Mouse (Mus musculus) lung, postnatal 10 days (tissue): Measurements from ENCODE around the gene Pdlim3.

Source experiments
- DNase-seq: peaks from one replicate; pipeline ENCODE4 v3.0.0; 2021

Gene Pdlim3

DNA sequence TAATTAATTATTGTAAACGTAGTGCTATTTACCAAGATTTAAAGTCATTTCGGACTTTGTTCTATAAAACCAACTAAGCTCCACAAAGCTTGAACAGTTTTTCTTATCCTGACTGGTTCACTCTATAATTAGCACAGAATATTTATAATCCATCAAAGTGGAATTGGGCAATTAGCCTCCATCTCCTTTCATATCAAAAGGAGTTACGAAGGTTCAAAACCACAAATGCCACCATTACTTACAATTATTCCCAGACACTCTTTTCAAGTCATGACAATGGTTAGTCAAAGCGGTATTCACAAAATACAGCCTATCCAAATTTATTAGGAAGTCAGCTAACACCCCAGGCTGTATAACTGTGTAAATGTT, 21.0 kb downstream of the Pdlim3 start:
- DNase-seq = no peak

DNA sequence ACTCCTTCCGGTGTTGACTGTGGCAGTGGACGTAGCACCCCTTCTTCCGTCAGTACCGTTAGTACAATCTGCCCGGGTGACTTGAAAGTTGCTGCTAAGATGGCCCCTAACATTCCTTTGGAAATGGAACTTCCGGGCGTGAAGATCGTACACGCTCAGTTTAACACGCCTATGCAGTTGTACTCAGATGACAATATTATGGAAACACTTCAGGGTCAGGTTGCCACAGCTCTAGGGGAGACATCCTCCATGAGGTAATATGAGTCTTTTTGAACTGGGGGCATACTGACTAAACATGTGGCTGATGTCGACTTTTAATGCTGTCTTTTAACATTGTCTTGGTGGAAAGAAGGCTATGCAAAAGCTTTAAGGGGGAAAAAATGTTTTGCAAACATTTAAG, 28.4 kb downstream of the Pdlim3 start:
- DNase-seq = no peak

DNA sequence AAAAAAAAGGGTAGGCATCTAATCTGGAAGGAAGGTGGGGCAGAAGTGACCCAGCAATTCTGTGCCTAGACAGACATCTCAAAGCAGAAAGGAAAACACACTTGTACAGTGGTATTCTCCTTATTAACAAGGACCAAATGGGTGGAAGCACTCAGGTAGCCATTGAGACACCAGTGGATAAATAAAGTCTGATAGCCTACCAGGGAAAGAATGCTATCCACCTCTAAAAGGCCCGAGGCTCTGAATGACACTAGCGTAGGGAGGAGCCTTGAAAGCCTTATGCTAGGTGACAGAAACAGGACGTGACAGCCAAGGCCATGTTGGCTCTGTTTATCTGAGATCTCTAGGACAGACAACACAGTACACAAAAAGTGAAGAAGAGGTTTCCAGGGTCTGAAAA, 31.2 kb downstream of the Pdlim3 start:
- DNase-seq = no peak

DNA sequence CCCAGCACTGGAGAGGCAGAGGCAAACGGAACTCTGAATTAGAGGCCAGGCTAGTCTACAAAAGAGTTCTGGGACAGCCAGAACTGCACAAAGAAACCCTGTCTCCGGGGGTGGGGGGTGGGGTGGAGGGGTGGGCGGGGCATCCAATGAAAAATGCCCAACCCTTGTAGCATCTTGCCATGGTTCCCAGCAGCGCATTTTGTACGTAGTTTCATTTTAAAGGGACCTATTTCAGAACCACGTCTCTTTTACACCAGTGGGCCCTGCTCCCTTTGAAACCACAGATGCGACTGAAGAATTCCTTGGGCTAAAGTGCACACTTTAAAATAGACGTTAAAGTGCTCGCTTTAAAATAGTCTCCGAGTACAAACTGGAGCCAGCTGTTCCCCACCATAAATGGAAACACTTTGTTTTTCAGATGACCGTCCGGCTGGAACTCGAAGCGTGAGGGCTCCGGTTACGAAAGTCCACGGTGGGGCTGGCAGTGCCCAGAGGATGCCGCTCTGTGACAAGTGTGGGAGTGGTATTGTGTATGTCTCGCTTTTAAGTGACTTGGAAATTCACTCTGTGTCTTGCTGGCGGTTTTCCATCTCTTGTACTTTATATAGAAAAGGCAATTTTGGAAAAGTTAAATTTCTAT, 31.9 kb downstream of the Pdlim3 start:
- no peak for DNase-seq

DNA sequence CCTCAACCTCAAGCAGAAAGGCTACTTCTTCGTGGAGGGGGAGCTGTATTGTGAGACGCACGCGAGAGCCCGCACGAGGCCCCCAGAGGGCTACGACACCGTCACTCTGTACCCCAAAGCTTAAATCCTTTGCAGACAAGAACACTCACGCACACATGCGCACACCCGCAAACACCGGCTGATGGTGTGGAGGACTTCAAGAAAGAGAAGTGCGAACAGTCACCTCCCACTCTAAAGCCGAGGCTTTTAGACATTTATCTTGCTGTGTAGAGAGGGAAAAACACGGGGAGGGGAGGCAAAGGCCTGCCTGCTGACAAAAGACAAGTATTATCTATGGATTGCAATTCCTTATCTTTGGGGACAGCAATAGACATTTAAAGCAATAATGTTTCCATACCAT, 33.6 kb downstream of the Pdlim3 start:
- no peak for DNase-seq

DNA sequence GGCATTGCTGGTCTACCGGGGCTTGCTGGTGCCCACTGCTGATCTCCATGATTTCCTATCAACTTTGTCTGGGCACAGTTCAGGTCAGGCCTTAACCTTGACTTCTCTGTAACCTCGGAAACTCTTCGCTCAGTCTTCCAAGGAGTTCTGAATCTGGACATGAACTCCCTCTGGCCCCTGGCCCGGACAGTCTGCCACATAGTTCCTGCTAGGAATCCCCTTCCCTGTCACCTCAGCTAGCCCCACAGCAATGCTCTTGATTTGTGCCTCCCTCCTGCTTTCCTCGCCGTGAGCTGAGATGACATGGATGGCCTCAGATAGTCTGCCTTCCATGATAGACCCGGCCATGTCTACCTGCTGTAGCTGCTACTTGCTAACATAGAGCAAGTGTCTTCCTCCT, 35.1 kb downstream of the Pdlim3 start:
- no peak for DNase-seq

DNA sequence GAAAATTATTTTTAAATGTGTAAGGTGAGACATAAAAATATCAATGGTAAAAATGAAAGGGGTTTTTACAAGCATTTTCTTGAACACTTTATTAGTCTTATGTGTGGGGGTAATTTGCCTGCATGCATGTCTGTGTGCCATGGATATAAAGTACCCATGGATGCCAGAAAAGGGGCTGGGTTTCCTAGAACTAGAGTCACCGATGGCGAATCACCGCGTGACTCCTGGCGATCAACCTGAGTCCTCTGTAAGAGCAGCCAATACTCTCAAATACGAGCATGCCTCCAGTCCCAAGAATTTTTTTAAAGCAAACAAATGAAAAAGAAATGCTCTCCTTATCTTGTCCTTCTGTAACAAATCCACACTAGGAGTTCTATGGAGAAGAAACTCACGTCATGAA, 36.9 kb downstream of the Pdlim3 start:
- no peak for DNase-seq

DNA sequence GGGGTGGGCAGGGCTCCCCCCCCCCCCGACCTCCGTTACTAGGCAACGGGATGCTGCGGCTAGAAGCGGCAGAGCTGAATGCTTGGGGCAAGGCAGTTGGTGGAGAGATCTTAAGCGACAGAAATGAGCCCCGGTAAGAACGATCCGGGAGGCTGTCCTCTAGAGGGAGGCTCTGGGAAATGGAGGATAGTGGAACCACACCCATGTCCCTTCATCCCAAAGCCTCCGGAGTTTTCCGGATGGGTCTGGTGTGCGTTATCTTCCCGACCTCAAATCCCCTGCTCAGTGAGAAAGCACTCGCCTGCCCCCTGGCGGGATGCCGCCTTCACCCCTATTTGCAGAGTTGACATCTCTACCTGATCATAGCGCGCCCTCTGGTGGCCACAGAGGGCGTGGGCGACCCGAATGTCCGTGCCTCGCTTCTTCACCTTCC, 49.3 kb downstream of the Pdlim3 start, which contains the start of gene Ccdc110:
TSS of gene Ccdc110 (plus strand) at position 38 of the 433 bp plus-strand sequence.
- peak; percentile 97 for DNase-seq

DNA sequence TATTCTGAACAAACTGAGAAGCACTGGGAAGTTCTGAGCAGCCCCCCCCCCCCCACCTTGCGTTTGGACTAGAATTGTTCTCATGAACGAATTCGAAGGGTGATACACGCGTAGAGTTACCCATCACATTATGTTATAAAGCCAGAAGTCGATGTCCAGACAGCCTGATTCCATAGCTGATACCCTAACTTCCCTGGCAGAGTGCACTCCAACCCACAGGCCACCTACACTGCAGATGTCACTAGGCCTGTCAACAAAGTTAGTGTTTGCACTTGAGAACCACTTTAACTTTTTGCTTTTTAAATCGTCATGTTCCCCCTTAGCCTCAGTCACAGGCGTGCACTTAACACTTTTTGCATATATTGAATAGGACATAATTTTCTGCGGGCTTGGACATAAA, 51.7 kb downstream of the Pdlim3 start:
- no peak for DNase-seq

DNA sequence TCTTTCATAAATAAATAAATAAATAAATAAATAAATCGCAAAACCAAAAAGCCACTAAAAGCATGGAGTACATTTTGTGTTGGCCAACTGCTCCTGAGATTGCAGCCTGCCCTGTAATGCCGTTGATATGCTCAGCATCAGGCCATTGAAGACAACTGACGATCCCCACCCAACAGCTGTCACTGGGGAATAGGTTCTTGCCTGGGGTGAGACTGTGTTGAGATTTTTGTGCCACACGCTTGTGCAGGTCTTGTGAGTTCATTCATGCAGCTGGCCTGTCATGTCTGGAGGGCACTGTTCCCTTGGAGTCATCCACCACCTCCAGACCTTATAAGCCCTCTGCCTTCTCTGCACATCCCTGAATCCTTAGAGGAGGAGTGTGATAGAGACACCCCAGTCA, 61.0 kb downstream of the Pdlim3 start:
- DNase-seq = no peak

DNA sequence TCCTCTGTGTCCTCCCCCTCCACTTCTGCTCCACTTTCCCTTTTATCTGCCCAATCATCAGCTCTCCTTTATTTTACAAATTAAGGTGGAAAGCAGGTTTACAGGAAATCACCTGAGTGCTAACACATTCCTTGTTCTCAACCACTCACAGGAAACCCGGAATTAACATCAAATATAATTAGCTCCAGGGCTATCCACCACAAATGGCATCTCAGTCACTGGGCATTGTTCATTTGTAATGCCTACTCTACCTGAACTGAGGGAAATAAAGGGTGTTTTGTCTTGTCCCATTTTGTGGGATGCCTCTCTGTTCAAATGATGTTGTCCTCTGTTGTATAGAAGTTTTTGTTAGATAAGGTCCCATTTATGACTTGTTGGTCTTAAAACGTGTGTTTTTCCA, 65.4 kb downstream of the Pdlim3 start:
- DNase-seq = no peak
